Mouse (Mus musculus): Measurements from ENCODE around the gene C130073F10Rik. TPM values are rescaled to one million over a fixed set of nuclear protein-coding genes. Genes with fewer than 3 reads are reported as not detected.
"Not testable (repeated sequence)": the region's sequence is repeated elsewhere in the genome, so short reads cannot be mapped to it uniquely, and the experiment has no call there.

The C130073F10Rik gene
- total and polyA plus RNA-seq, 3 experiments = not detected

DNA sequence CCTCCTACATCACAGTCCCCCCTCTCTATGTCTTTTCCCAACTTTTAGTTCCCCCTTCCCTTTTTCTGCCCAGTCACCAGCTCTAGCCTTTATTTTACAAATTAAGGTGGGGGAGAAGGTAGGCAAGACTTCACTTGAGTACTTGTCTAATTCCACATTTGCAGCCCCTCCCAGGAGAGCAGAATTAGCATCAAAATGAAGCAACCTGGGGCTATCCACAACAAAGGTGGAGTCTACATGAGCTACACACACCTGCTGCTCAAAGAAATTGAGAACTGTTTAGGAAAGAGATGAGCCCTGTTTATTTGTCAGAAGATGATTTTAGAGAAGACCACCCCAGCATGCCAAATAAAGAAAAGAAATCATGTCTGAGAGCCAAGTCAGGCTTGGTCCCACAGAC lies 4.2 kb downstream of the C130073F10Rik start:
- Histone ChIP-seq H3K9me3 (replicated peaks; ENCODE audit: low read length) (peaks cover 2% of the 10 kb centered on the region), H3K9ac (ENCODE audit: insufficient read depth, low read depth) (no peak overlapping the region), H3K4me2 (ENCODE audit: insufficient read depth, low read depth, poor library complexity, severe bottlenecking) (no peak overlapping the region), H3K4me1 (ENCODE audit: control insufficient read depth in 1 of 2, insufficient read depth in 2 of 2) (no peaks in the 10 kb centered on the region), H3K36me3 (replicated peaks in 1 of 2; ENCODE audit: control insufficient read depth in 1 of 2, insufficient read depth in 1 of 2, low read length in 1 of 2) (no peaks in the 10 kb centered on the region), H3K4me3 (replicated peaks in 1 of 3; ENCODE audit: low read depth in 2 of 3, low read length in 2 of 3, poor library complexity in 1 of 3) (no peak overlapping the region), H3K27me3 (replicated peaks) (no peaks in the 10 kb centered on the region), H3K27ac (ENCODE audit: insufficient read depth, low read depth) (no peak overlapping the region), H3K79me2 (replicated peaks; ENCODE audit: control insufficient read depth, extremely low read depth, insufficient read depth, poor library complexity, severe bottlenecking) (no peaks in the 10 kb centered on the region)
- no peak for DNase-seq (ENCODE audit: extremely low read depth)
- in situ Hi-C loops (cut with MboI; ENCODE audit: low pct_ligation_motif_present, low pct_unique_long_range_greater_than_20kb, low sequenced_read_pairs) = no loop called here
- dilution Hi-C loops (cut with MboI; ENCODE audit: extremely low pct_ligation_motif_present, extremely low pct_unique_long_range_greater_than_20kb, low sequenced_read_pairs) = no loop called here
- TF ChIP-seq RAD21 (IDR thresholded peaks at IDR 0.05; ENCODE audit: low read depth, low read length) (no peak), E2F4 (IDR thresholded peaks at IDR 0.05; ENCODE audit: insufficient replicate concordance, low read depth, low read length) (no peak), IRF4 (IDR thresholded peaks at IDR 0.05; ENCODE audit: low read depth, low read length) (no peak), ZNF384 (IDR thresholded peaks at IDR 0.05; ENCODE audit: low read depth, low read length) (no peak), HCFC1 (IDR thresholded peaks at IDR 0.05; ENCODE audit: low read depth, low read length) (no peak), RCOR1 (conservative IDR thresholded peaks at IDR 0.05; ENCODE audit: low read depth, low read length) (no peak), MAX (IDR thresholded peaks at IDR 0.05; ENCODE audit: low read length) (no peak), TBP (conservative IDR thresholded peaks at IDR 0.05; ENCODE audit: low read depth, low read length) (no peak), MAZ (IDR thresholded peaks at IDR 0.05; ENCODE audit: low read depth, low read length) (no peak), TCF12 (IDR thresholded peaks at IDR 0.05; ENCODE audit: low read depth, low read length) (no peak), UBTF (IDR thresholded peaks at IDR 0.05; ENCODE audit: low read depth, low read length) (no peak), JUN (IDR thresholded peaks at IDR 0.05; ENCODE audit: insufficient read depth, low read depth, low read length) (no peak), SIN3A (IDR thresholded peaks at IDR 0.05; ENCODE audit: low read length) (no peak), MEF2A (IDR thresholded peaks at IDR 0.05; ENCODE audit: borderline replicate concordance, low read depth, low read length) (no peak), SMC3 (IDR thresholded peaks at IDR 0.05; ENCODE audit: low read depth, low read length) (no peak), ELF1 (IDR thresholded peaks at IDR 0.05; ENCODE audit: low read depth, low read length) (no peak)

DNA sequence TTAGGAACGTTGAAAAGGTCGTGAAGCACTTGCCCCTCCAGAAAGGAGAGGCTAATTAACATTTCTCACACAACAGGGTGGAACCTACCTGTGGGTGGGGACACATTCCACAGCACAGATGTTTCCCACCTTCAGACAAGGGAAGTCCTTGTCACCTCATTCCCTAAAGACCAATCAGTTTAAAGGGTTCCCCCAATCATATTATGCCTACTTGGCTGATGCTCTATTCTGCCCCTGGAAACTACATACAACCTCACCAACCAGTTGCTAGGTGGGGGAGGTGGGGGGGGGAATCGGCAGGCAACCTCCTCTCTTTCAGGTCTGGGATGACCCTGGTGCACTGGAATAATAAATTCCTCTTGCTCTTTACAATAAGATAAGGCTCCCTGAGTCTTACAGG lies 9.9 kb downstream of the C130073F10Rik start:
- in situ Hi-C loops (cut with MboI; ENCODE audit: low pct_ligation_motif_present, low pct_unique_long_range_greater_than_20kb, low sequenced_read_pairs) (no loop called here), dilution Hi-C loops (cut with MboI; ENCODE audit: extremely low pct_ligation_motif_present, extremely low pct_unique_long_range_greater_than_20kb, low sequenced_read_pairs) (no loop called here)
- Histone ChIP-seq H3K27ac (ENCODE audit: insufficient read depth, low read depth) (no peak overlapping the region), H3K4me3 (replicated peaks in 1 of 3; ENCODE audit: low read depth in 2 of 3, low read length in 2 of 3, poor library complexity in 1 of 3) (no peak overlapping the region), H3K4me2 (ENCODE audit: insufficient read depth, low read depth, poor library complexity, severe bottlenecking) (no peak overlapping the region), H3K9ac (ENCODE audit: insufficient read depth, low read depth) (no peak overlapping the region), H3K4me1 (ENCODE audit: control insufficient read depth in 1 of 2, insufficient read depth in 2 of 2) (no peaks in the 10 kb centered on the region), H3K27me3 (replicated peaks) (no peaks in the 10 kb centered on the region), H3K36me3 (replicated peaks in 1 of 2; ENCODE audit: control insufficient read depth in 1 of 2, insufficient read depth in 1 of 2, low read length in 1 of 2) (no peaks in the 10 kb centered on the region), H3K79me2 (replicated peaks; ENCODE audit: control insufficient read depth, extremely low read depth, insufficient read depth, poor library complexity, severe bottlenecking) (no peaks in the 10 kb centered on the region), H3K9me3 (replicated peaks; ENCODE audit: low read length) (peaks cover under 1% of the 10 kb centered on the region)
- DNase-seq (ENCODE audit: extremely low read depth) = no peak
- TF ChIP-seq PAX5 (IDR thresholded peaks at IDR 0.05; ENCODE audit: low read length) = no peak
- no peak for TF ChIP-seq NRF1 (IDR thresholded peaks at IDR 0.05; ENCODE audit: low read depth, low read length)
- no peak for TF ChIP-seq EP300 (IDR thresholded peaks at IDR 0.05; ENCODE audit: low read length)
- no peak for TF ChIP-seq BHLHE40 (IDR thresholded peaks at IDR 0.05; ENCODE audit: low read depth, low read length)
- TF ChIP-seq CTCF (conservative IDR thresholded peaks at IDR 0.05 in 1 of 2, IDR thresholded peaks at IDR 0.05 in 1 of 2; ENCODE audit: low read depth in 2 of 2, low read length in 2 of 2) = no peak
- no peak for TF ChIP-seq RAD21 (IDR thresholded peaks at IDR 0.05; ENCODE audit: low read depth, low read length)
- TF ChIP-seq ZC3H11A (IDR thresholded peaks at IDR 0.05; ENCODE audit: low read depth, low read length) = no peak
- TF ChIP-seq MXI1 (IDR thresholded peaks at IDR 0.05; ENCODE audit: low read depth, low read length) = no peak
- no peak for TF ChIP-seq MEF2A (IDR thresholded peaks at IDR 0.05; ENCODE audit: borderline replicate concordance, low read depth, low read length)
- no peak for TF ChIP-seq USF2 (conservative IDR thresholded peaks at IDR 0.05; ENCODE audit: low read depth, low read length)
- no peak for TF ChIP-seq ELF1 (IDR thresholded peaks at IDR 0.05; ENCODE audit: low read depth, low read length)
- no peak for TF ChIP-seq CHD1 (IDR thresholded peaks at IDR 0.05; ENCODE audit: low read depth, low read length)
- no peak for TF ChIP-seq E2F4 (IDR thresholded peaks at IDR 0.05; ENCODE audit: insufficient replicate concordance, low read depth, low read length)
- no peak for TF ChIP-seq HCFC1 (IDR thresholded peaks at IDR 0.05; ENCODE audit: low read depth, low read length)
- no peak for TF ChIP-seq GABPA (IDR thresholded peaks at IDR 0.05; ENCODE audit: insufficient replicate concordance, low read depth, low read length)
- no peak for TF ChIP-seq SMC3 (IDR thresholded peaks at IDR 0.05; ENCODE audit: low read depth, low read length)
- no peak for TF ChIP-seq JUND (conservative IDR thresholded peaks at IDR 0.05; ENCODE audit: low read depth, low read length)

DNA sequence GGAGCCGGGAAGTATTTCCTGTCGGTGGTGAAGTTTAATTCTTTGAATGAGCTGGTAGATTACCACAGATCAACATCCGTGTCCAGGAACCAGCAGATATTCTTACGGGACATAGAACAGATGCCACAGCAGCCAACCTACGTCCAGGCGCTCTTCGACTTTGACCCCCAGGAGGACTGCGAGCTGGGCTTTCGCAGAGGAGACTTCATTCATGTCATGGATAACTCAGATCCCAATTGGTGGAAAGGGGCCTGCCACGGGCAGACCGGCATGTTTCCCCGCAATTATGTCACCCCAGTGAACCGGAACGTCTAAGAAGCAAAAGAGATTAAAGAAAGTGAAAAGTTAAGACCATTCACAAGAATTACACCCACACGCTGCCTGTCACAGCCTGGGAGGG lies 17.9 kb downstream of the C130073F10Rik start:
- H3K4me3 ChIP-seq (replicated peaks in 1 of 3; ENCODE audit: low read depth in 2 of 3, low read length in 2 of 3, poor library complexity in 1 of 3); H3K4me1 ChIP-seq (ENCODE audit: control insufficient read depth in 1 of 2, insufficient read depth in 2 of 2); in situ Hi-C loops (cut with MboI; ENCODE audit: low pct_ligation_motif_present, low pct_unique_long_range_greater_than_20kb, low sequenced_read_pairs); DNase-seq (ENCODE audit: extremely low read depth); H3K79me2 ChIP-seq (replicated peaks; ENCODE audit: control insufficient read depth, extremely low read depth, insufficient read depth, poor library complexity, severe bottlenecking); dilution Hi-C loops (cut with MboI; ENCODE audit: extremely low pct_ligation_motif_present, extremely low pct_unique_long_range_greater_than_20kb, low sequenced_read_pairs); H3K36me3 ChIP-seq (replicated peaks in 1 of 2; ENCODE audit: control insufficient read depth in 1 of 2, insufficient read depth in 1 of 2, low read length in 1 of 2); H3K27ac ChIP-seq (ENCODE audit: insufficient read depth, low read depth); H3K9ac ChIP-seq (ENCODE audit: insufficient read depth, low read depth); H3K27me3 ChIP-seq (replicated peaks); H3K9me3 ChIP-seq (replicated peaks; ENCODE audit: low read length); H3K4me2 ChIP-seq (ENCODE audit: insufficient read depth, low read depth, poor library complexity, severe bottlenecking): not testable (repeated sequence)
